In the genomic region with DNA sequence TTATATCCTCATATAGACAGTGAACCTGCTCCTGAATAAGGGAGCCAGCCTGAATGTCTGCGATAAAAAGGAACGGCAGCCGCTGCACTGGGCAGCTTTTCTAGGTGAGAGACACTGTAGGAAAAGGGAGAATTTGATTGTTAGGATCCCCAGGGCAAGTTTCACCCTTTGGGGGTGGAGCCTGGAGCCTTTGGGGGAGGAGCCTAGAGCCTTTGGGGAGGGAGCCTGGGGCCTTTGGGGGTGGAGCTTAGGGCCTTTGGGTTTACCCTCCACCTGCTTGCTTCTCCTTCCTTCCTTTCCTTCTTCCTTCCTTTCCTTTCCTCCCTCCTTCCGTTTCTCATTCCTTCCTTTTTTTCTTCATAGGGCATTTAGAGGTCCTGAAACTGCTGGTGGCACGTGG, we compare ENCODE assay signal across 13 mouse cellular contexts. TPM values are rescaled to one million over a fixed set of nuclear protein-coding genes. Genes with fewer than 3 reads are reported as not detected.
DNase-seq lines count a peak whose midpoint lies in the region; ATAC-seq and TF ChIP-seq lines count a peak whose summit lies in the region.
"Had no signal": no experiment of that assay in that cellular context is flagged by ENCODE, and none has a peak within 500 bp of the region (broad histone marks: within the 10 kb centered on the region; RNA-seq: fewer than 3 reads in every experiment).

No protein-coding gene starts in this region.

- no peaks in the 10 kb centered on the region for H3K9me3 ChIP-seq in liver, embryonic 13.5 days (replicated peaks)
- no peaks in the 10 kb centered on the region for H3K9me3 ChIP-seq in forebrain, embryonic 14.5 days (replicated peaks; ENCODE audit: control insufficient read depth, low read length)
- no peaks in the 10 kb centered on the region for H3K9me3 ChIP-seq in heart, embryonic 12.5 days (replicated peaks)
- H3K9me3 ChIP-seq: limb, embryonic 12.5 days; megakaryocyte, embryonic 14.5 days; neural tube, embryonic 13.5 days had no signal

- H3K27me3 ChIP-seq in kidney, adult 2 months (replicated peaks; ENCODE audit: control insufficient read depth, insufficient read depth, low read length) = no peaks in the 10 kb centered on the region
- no peaks in the 10 kb centered on the region for H3K27me3 ChIP-seq in liver, embryonic 13.5 days
- H3K27me3 ChIP-seq in forebrain, embryonic 14.5 days (replicated peaks; ENCODE audit: control insufficient read depth, insufficient read depth, low read length) = no peaks in the 10 kb centered on the region
- H3K27me3 ChIP-seq in heart, embryonic 12.5 days (replicated peaks) = no peaks in the 10 kb centered on the region
- H3K27me3 ChIP-seq: limb, embryonic 12.5 days; megakaryocyte, embryonic 14.5 days; neural tube, embryonic 13.5 days had no signal

- peak; percentile 46 for DNase-seq in kidney, adult 2 months
- DNase-seq in kidney, adult 11 months = no peak
- DNase-seq in CD4-positive helper T cell, adult 2 months (ENCODE audit: low read depth, low spot score) = peak; percentile 37
- DNase-seq in c-Kit-negative CD71-positive TER-119-positive erythroid progenitor cells, embryonic 14.5 days (ENCODE audit: low read depth, low spot score) = peak; percentile 28
- DNase-seq in liver, embryonic 13.5 days = peak; percentile 43
- no peak for DNase-seq in right cerebral cortex, postnatal 14 days
- no peak for DNase-seq in forebrain, embryonic 14.5 days (ENCODE audit: low spot score)
- DNase-seq: cerebellum, postnatal 25 days; right cerebral cortex, postnatal 25 days had no signal

- H3K4me2 ChIP-seq in liver, embryonic 13.5 days = no peak overlapping the region
- H3K4me2 ChIP-seq in forebrain, embryonic 14.5 days (ENCODE audit: low read length) = no peak overlapping the region
- H3K4me2 ChIP-seq in heart, embryonic 12.5 days = no peak overlapping the region
- H3K4me2 ChIP-seq: limb, embryonic 12.5 days; neural tube, embryonic 13.5 days had no signal

- H3K36me3 ChIP-seq in kidney, adult 2 months (ENCODE audit: control insufficient read depth, insufficient read depth, low read length) = peaks cover 2% of the 10 kb centered on the region
- H3K36me3 ChIP-seq in liver, embryonic 13.5 days = peaks cover 71% of the 10 kb centered on the region
- peaks cover 71% of the 10 kb centered on the region for H3K36me3 ChIP-seq in forebrain, embryonic 14.5 days (ENCODE audit: control insufficient read depth, insufficient read depth, low read length)
- H3K36me3 ChIP-seq in heart, embryonic 12.5 days = peaks cover 73% of the 10 kb centered on the region

- no peak overlapping the region for H3K27ac ChIP-seq in kidney, adult 2 months (ENCODE audit: insufficient read depth, low read depth, low read length)
- no peak overlapping the region for H3K27ac ChIP-seq in liver, embryonic 13.5 days
- no peak overlapping the region for H3K27ac ChIP-seq in forebrain, embryonic 14.5 days (ENCODE audit: low read depth, low read length)
- H3K27ac ChIP-seq in heart, embryonic 12.5 days (ENCODE audit: poor library complexity, severe bottlenecking) = no peak overlapping the region
- H3K27ac ChIP-seq: limb, embryonic 12.5 days; neural tube, embryonic 13.5 days had no signal

- TF ChIP-seq CTCF in kidney, adult 2 months (conservative IDR thresholded peaks at IDR 0.05; ENCODE audit: insufficient read depth, insufficient read length, low read depth, low read length) = no peak

- 78% methylated on average over 5 of the region's 5 CpGs for WGBS in kidney, adult 2 months
- 73% methylated on average over 5 of the region's 5 CpGs for WGBS in liver, embryonic 13.5 days (ENCODE audit: insufficient replicate concordance)
- 88% methylated on average over 5 of the region's 5 CpGs for WGBS in forebrain, embryonic 14.5 days
- WGBS in heart, embryonic 12.5 days = 84% methylated on average over 5 of the region's 5 CpGs

- peaks cover 12% of the 10 kb centered on the region for H3K4me1 ChIP-seq in kidney, adult 2 months (ENCODE audit: control insufficient read depth, insufficient read depth, low read length)
- peaks cover 35% of the 10 kb centered on the region for H3K4me1 ChIP-seq in liver, embryonic 13.5 days (replicated peaks)
- peaks cover 11% of the 10 kb centered on the region for H3K4me1 ChIP-seq in forebrain, embryonic 14.5 days (ENCODE audit: control insufficient read depth, insufficient read depth, low read length)
- H3K4me1 ChIP-seq in heart, embryonic 12.5 days (replicated peaks) = peaks cover 27% of the 10 kb centered on the region

- no peak for TF ChIP-seq POLR2A in kidney, adult 2 months (IDR thresholded peaks at IDR 0.05; ENCODE audit: low read depth, low read length)

- H3K4me3 ChIP-seq in kidney, adult 2 months (ENCODE audit: insufficient read depth, low read depth, low read length) = no peak overlapping the region
- no peak overlapping the region for H3K4me3 ChIP-seq in liver, embryonic 13.5 days (replicated peaks)
- H3K4me3 ChIP-seq in forebrain, embryonic 14.5 days (ENCODE audit: low read depth, low read length) = no peak overlapping the region
- no peak overlapping the region for H3K4me3 ChIP-seq in heart, embryonic 12.5 days
- H3K4me3 ChIP-seq: limb, embryonic 12.5 days; megakaryocyte, embryonic 14.5 days; neural tube, embryonic 13.5 days had no signal

- no peak for ATAC-seq in liver, embryonic 13.5 days (ENCODE audit: low read depth)
- ATAC-seq in forebrain, embryonic 14.5 days = no peak
- no peak for ATAC-seq in heart, embryonic 12.5 days (ENCODE audit: insufficient number of reproducible peaks, low FRiP score)

- H3K9ac ChIP-seq in liver, embryonic 13.5 days = no peak overlapping the region
- H3K9ac ChIP-seq in forebrain, embryonic 14.5 days (ENCODE audit: low read length) = no peak overlapping the region
- H3K9ac ChIP-seq in heart, embryonic 12.5 days = no peak overlapping the region
- H3K9ac ChIP-seq: limb, embryonic 12.5 days; neural tube, embryonic 13.5 days had no signal

RNA-seq across cellular contexts. Expression of a gene that starts 3.6 kb away (rescaled TPM):
- 21.5 and 22.5 TPM in 2 replicates for polyA plus RNA-seq in kidney, adult 2 months (2012; rRNA removed)
- 5.0 and 5.1 TPM in 2 replicates for polyA plus RNA-seq in liver, embryonic 13.5 days (2015; fragmentation: Nextera tagmentation; extraction: Ambion mirVana)
- 6.8 and 10.3 TPM in 2 replicates for polyA plus RNA-seq in forebrain, embryonic 14.5 days (2014; fragmentation: Nextera tagmentation; extraction: Ambion mirVana)
- polyA plus RNA-seq in heart, embryonic 12.5 days (2016; fragmentation: Nextera tagmentation; extraction: Ambion mirVana) = 10.6 and 11.3 TPM in 2 replicates

RNA-seq across cellular contexts. Expression of a gene that starts 11.8 kb away (rescaled TPM):
- polyA plus RNA-seq in kidney, adult 2 months (2012; rRNA removed) = 58.7 and 72.3 TPM in 2 replicates
- polyA plus RNA-seq in liver, embryonic 13.5 days (2015; fragmentation: Nextera tagmentation; extraction: Ambion mirVana) = 4.6 and 4.8 TPM in 2 replicates
- 22.8 and 26.9 TPM in 2 replicates for polyA plus RNA-seq in forebrain, embryonic 14.5 days (2014; fragmentation: Nextera tagmentation; extraction: Ambion mirVana)
- polyA plus RNA-seq in heart, embryonic 12.5 days (2016; fragmentation: Nextera tagmentation; extraction: Ambion mirVana) = 15.9 and 16.2 TPM in 2 replicates

RNA-seq across cellular contexts. Expression of a gene that starts 20.5 kb away (rescaled TPM):
- 114 and 137 TPM in 2 replicates for polyA plus RNA-seq in kidney, adult 2 months (2012; rRNA removed)
- 30.5 and 32.8 TPM in 2 replicates for polyA plus RNA-seq in liver, embryonic 13.5 days (2015; fragmentation: Nextera tagmentation; extraction: Ambion mirVana)
- not detected in 2 replicates for polyA plus RNA-seq in forebrain, embryonic 14.5 days (2014; fragmentation: Nextera tagmentation; extraction: Ambion mirVana)
- polyA plus RNA-seq in heart, embryonic 12.5 days (2016; fragmentation: Nextera tagmentation; extraction: Ambion mirVana) = 0.28 and 0.42 TPM in 2 replicates
- polyA plus RNA-seq: limb, embryonic 12.5 days; neural tube, embryonic 13.5 days had no signal

RNA-seq across cellular contexts. Expression of a gene that starts 30.7 kb away (rescaled TPM):
- 33.2 and 37.8 TPM in 2 replicates for polyA plus RNA-seq in kidney, adult 2 months (2012; rRNA removed)
- 57.3 and 64.4 TPM in 2 replicates for polyA plus RNA-seq in liver, embryonic 13.5 days (2015; fragmentation: Nextera tagmentation; extraction: Ambion mirVana)
- polyA plus RNA-seq in forebrain, embryonic 14.5 days (2014; fragmentation: Nextera tagmentation; extraction: Ambion mirVana) = 147 and 180 TPM in 2 replicates
- polyA plus RNA-seq in heart, embryonic 12.5 days (2016; fragmentation: Nextera tagmentation; extraction: Ambion mirVana) = 57.3 and 57.9 TPM in 2 replicates

RNA-seq across cellular contexts. Expression of a gene that starts 30.9 kb away (rescaled TPM):
- 19.5 and 19.6 TPM in 2 replicates for polyA plus RNA-seq in kidney, adult 2 months (2012; rRNA removed)
- 9.0 and 10.7 TPM in 2 replicates for polyA plus RNA-seq in liver, embryonic 13.5 days (2015; fragmentation: Nextera tagmentation; extraction: Ambion mirVana)
- 94.2 and 107 TPM in 2 replicates for polyA plus RNA-seq in forebrain, embryonic 14.5 days (2014; fragmentation: Nextera tagmentation; extraction: Ambion mirVana)
- 27.7 and 29.9 TPM in 2 replicates for polyA plus RNA-seq in heart, embryonic 12.5 days (2016; fragmentation: Nextera tagmentation; extraction: Ambion mirVana)

Comparison
In these comparisons a context has a peak if more than half of its experiments do, and no peak if none do; other contexts are left out.
1. DNase-seq: peak in kidney, adult 2 months (single experiment), CD4-positive helper T cell, adult 2 months (single experiment), c-Kit-negative CD71-positive TER-119-positive erythroid progenitor cells, embryonic 14.5 days (single experiment) and liver, embryonic 13.5 days (single experiment); none in kidney, adult 11 months (single experiment), right cerebral cortex, postnatal 14 days (single experiment) and forebrain, embryonic 14.5 days (single experiment).
2. RNA of a gene that starts 20.5 kb away (polyA plus RNA-seq): 114 to 137 TPM in kidney, adult 2 months and 30.5 to 32.8 TPM in liver, embryonic 13.5 days; 0.28 to 0.42 TPM in heart, embryonic 12.5 days and not detected in forebrain, embryonic 14.5 days; every median in the first group is over 10 times any median in the second.